Mouse (Mus musculus): ENCODE results near the gene Sox5. TPM values are rescaled to one million over a fixed set of nuclear protein-coding genes. Genes with fewer than 3 reads are reported as not detected.

Gene Sox5
- total RNA-seq, 2 experiments from 2014 or later, result 0.64 to 0.70 TPM

DNA sequence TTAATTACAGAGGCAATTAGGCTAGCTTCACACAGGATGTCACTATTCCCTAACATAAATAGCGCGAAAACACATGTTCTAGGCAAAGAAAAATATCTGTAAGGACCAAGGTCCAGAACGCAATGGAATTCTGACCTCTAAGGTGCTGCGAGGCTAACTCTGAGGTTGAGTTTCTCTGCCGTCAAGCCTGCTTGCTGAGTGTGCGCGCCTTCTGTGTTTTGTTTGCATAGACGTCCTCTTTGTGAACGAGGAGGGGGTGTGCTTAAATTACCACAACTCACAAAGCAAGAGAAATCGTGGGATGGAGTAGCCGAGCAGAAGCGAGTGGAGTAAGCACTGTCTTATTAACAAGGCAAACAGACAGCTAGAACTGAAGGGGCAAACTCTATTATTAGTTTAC, 202.5 kb downstream of the Sox5 start:
- no peak for DNase-seq

DNA sequence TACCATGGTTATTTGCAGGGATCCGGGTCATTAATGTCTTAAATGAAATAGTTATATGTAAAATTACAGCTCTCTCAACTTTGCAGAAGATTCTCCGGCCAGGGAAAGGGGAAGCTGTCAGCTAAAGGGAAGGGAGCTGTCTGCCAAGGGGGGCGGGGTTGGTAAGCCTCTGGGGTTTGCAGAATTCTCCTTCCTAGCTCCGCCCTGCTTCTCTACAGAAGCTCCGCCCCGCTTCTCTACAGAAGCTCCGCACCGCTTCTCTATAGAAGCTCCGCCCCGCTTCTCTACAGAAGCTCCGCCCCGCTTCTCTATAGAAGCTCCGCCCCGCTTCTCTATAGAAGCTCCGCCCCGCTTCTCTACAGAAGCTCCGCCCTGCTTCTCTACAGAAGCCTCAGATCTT, 210.9 kb downstream of the Sox5 start:
- DNase-seq, result no peak

DNA sequence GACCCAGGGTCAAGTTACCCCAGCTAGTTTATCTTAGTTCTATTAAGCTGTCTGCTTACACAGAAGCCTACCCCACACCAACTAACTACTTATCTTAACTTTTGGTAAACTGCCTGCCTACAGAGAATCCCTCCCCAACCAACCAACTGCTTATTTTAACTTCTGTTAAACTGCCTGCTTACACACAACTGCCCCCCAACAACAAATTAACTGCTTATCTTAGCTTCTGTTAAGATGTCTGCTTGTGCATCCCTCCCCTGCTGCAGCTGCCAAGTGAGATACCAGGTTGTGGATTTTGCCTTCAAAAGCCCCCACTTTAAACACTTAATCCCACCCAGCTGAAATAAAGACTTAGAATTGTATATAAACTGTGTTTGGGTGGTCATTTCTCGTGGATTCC, 215.9 kb downstream of the Sox5 start:
- no peak for DNase-seq

- no peak for DNase-seq
These were observed 220.1 kb downstream of the Sox5 start for GRCm38 (mm10) chr6:144561718-144562117.

DNA sequence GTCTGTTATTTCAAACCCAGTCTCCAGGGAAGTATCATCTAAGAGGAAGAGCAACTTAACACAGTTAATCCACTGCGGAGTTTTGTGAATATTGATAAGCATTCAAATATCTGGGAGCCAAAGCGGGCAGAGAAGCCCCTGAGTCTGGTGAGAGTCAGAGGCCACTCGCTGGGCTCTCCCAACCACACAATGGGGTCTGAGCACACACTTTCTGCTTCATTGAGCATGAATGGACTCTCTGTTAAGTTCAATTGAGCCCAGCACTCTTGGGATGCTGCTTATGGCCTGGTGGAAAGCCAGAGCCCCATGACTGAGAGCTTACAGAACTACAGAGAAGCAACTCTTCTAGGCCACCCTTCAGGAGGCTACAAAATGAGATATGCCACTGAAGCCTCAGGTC, 221.6 kb downstream of the Sox5 start:
- DNase-seq, result no peak

GRCm38 (mm10) chr6:144553476-144553875, 228.3 kb downstream of the Sox5 start:
- DNase-seq, result no peak

GRCm38 (mm10) chr6:144548991-144549390, 232.8 kb downstream of the Sox5 start:
- DNase-seq, result no peak

GRCm38 (mm10) chr6:144547141-144547540, 234.6 kb downstream of the Sox5 start:
- DNase-seq, result no peak

- DNase-seq, result no peak
These were observed 236.2 kb downstream of the Sox5 start for GRCm38 (mm10) chr6:144545549-144545948.

- no peak for DNase-seq
These were observed 240.5 kb downstream of the Sox5 start for GRCm38 (mm10) chr6:144541316-144541715.

- DNase-seq, result no peak
These were observed 242.2 kb downstream of the Sox5 start for GRCm38 (mm10) chr6:144539439-144540192.

GRCm38 (mm10) chr6:144523479-144523878, 258.3 kb downstream of the Sox5 start:
- DNase-seq, result no peak

DNA sequence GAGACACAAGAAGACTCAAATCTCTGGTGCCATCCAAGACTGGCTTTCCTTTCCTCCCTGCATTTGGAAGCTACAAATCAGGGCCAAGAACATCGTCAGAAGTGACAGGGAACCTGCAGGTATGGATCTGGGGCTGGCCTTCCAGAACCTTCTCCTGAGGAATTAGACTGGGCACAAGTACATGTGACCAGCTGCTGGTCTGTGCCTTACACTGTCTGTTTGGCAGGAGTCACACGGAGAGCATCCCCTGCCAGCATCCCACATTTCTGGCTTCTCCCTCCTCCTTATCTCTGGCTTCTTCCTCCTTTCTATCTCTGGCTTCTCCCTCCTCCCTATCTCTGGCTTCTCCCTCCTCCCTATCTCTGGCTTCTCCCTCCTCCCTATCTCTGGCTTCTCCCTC, 263.0 kb downstream of the Sox5 start:
- DNase-seq, result no peak

DNA sequence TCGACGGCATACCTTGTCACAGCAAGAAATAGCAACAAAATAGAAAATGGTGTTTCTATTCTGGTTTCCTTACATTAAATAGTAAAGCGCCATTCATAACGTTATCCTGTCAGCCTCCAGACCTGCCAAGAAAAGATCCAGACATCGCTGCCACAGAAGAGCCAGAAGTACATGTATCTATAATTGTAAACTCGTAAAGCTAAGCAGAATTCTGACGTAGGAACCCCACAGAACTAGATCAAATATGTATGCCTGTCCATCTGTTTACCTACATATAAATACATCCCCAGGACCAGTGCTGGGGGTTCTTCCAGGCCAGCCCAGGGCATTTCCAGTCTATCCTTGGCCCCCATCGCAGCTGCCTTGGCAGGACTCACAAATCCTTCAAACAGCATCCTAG, 265.9 kb downstream of the Sox5 start:
- no peak for DNase-seq

- DNase-seq, result no peak
These were observed 268.0 kb downstream of the Sox5 start for GRCm38 (mm10) chr6:144513761-144514160.

GRCm38 (mm10) chr6:144511925-144512324, 269.9 kb downstream of the Sox5 start:
- DNase-seq, result no peak

DNA sequence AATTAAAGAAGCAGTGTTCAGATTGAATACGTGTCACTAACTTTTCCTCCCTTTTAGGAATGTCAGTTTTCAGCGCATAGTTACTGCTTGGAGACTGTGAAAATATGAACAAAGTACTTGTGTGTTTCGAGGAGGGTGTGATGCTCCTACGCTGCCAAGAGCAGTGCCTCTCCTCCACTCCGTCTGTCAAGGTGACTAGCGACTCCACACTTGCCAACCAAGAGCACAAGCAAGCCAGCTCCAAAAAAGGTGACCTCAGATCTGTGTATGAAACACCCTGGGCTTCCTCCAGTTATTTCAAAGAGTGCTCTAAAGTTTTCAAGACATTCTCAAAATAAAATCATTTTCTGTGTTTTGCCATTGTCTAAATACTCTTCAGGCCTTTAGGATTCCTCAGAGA, 271.6 kb downstream of the Sox5 start:
- no peak for DNase-seq

GRCm38 (mm10) chr6:144504197-144504551, 277.6 kb downstream of the Sox5 start:
- no peak for DNase-seq

- no peak for DNase-seq
These were observed 278.2 kb downstream of the Sox5 start for GRCm38 (mm10) chr6:144503399-144504196.

- DNase-seq, result no peak
These were observed 280.3 kb downstream of the Sox5 start for GRCm38 (mm10) chr6:144501439-144501838.

- DNase-seq, result no peak
These were observed 283.6 kb downstream of the Sox5 start for GRCm38 (mm10) chr6:144498177-144498576.

DNA sequence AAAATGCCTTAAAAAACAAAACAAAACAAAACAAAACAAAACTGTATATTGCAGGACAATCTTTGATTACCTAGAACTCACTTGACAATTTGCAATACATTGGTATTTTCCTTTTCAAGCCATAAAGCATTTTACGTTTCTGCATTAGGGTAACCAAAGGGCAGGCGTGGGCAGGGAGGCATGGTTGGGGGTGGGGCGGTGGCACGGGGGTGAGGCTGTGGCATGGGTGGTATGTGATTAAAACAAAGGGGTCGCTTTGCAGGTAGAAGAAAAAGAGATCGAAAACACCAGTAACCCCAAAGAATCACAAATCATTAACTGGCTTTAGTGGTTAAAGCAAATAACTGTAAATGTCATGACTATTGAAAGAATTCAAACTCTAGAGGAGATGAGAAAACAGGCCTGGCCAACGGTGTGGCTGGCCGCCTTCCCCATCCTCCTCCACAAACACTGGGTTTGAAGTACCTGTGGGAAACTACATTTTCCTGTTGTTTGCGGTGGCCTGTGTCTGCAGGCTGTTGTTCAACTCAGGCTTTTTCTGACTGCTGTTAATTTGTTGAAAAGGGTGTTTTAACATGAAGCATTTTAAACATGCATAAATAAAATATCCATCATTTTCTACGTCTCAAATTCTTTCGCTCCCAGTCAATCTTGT, 289.9 kb downstream of the Sox5 start:
- DNase-seq, result no peak

- no peak for DNase-seq
These were observed 290.9 kb downstream of the Sox5 start for GRCm38 (mm10) chr6:144490896-144491295.

Measured in gastrocnemius, postnatal 25 days (tissue).